In genomic region chr11:60416963-60417716, GRCm38 (mm10) we compare ENCODE assay signal across 8 mouse cellular contexts. TPM values are rescaled to one million over a fixed set of nuclear protein-coding genes. Genes with fewer than 3 reads are reported as not detected.
A peak's percentile ranks its signal among the peaks of the same experiment; 100 is the strongest.
DNase-seq lines count a peak whose midpoint lies in the region; ATAC-seq and TF ChIP-seq lines count a peak whose summit lies in the region.

Gene Gid4, plus strand, starts transcription at chr11:60417145.

- peak within 1 kb of the TSS; percentile 47; the same call in 1 of the 2 replicates for H3K27ac ChIP-seq in ES-Bruce4 (ENCODE audit: insufficient read depth, low read length)
- peak within 1 kb of the TSS; percentile 82 for H3K27ac ChIP-seq in forebrain, embryonic 13.5 days
- peak within 1 kb of the TSS; percentile 90 for H3K27ac ChIP-seq in liver, postnatal 0 days (ENCODE audit: low read depth)
- peak within 1 kb of the TSS; percentile 86 for H3K27ac ChIP-seq in neural tube, embryonic 14.5 days (ENCODE audit: low read depth, low read length)

- H3K36me3 ChIP-seq in ES-Bruce4 (ENCODE audit: control insufficient read depth, insufficient read depth, low read length, poor library complexity, severe bottlenecking): no peaks in the 10 kb centered on the region
- no peaks in the 10 kb centered on the region for H3K36me3 ChIP-seq in forebrain, embryonic 13.5 days (ENCODE audit: poor library complexity, severe bottlenecking)
- H3K36me3 ChIP-seq in liver, postnatal 0 days (replicated peaks; ENCODE audit: insufficient read depth, low read length): no peaks in the 10 kb centered on the region
- no peaks in the 10 kb centered on the region for H3K36me3 ChIP-seq in neural tube, embryonic 14.5 days (ENCODE audit: control insufficient read depth, insufficient read depth, low read length)

- TF ChIP-seq EP300 in ES-Bruce4 (IDR thresholded peaks at IDR 0.05; ENCODE audit: insufficient read depth, low read depth, low read length): peak; percentile 9; the same call in 1 of the 2 replicates
- TF ChIP-seq EP300 in liver, postnatal 0 days (IDR thresholded peaks at IDR 0.05; ENCODE audit: low read depth): no peak

- no peaks in the 10 kb centered on the region for H3K4me1 ChIP-seq in ES-Bruce4 (ENCODE audit: control insufficient read depth, insufficient read depth, low read length)
- H3K4me1 ChIP-seq in forebrain, embryonic 13.5 days: peaks cover 47% of the 10 kb centered on the region
- peaks cover 26% of the 10 kb centered on the region for H3K4me1 ChIP-seq in liver, postnatal 0 days (ENCODE audit: insufficient read depth)
- peaks cover 18% of the 10 kb centered on the region for H3K4me1 ChIP-seq in neural tube, embryonic 14.5 days (ENCODE audit: control insufficient read depth, insufficient read depth, low read length)

- H3K9me3 ChIP-seq in ES-Bruce4 (replicated peaks; ENCODE audit: control insufficient read depth, insufficient read depth, low read length, poor library complexity, severe bottlenecking): no peaks in the 10 kb centered on the region
- H3K9me3 ChIP-seq in forebrain, embryonic 13.5 days (replicated peaks): no peaks in the 10 kb centered on the region
- H3K9me3 ChIP-seq in liver, postnatal 0 days (ENCODE audit: low read length): no peaks in the 10 kb centered on the region
- no peaks in the 10 kb centered on the region for H3K9me3 ChIP-seq in neural tube, embryonic 14.5 days (ENCODE audit: control insufficient read depth, low read length)

- peak; percentile 84 for ATAC-seq in cerebellum, adult (ENCODE audit: insufficient number of reproducible peaks, low FRiP score, low TSS enrichment)
- peak; percentile 98 for ATAC-seq in forebrain, embryonic 13.5 days
- ATAC-seq in liver, postnatal 0 days: peak; percentile 93
- peak; percentile 96 for ATAC-seq in neural tube, embryonic 14.5 days (ENCODE audit: low read depth)

- TF ChIP-seq POLR2A in ES-Bruce4 (IDR thresholded peaks at IDR 0.05; ENCODE audit: insufficient read depth, low read length): peak; percentile 71

- WGBS in forebrain, embryonic 13.5 days: under 1% methylated on average over 51 of the region's 81 CpGs
- under 1% methylated on average over 76 of the region's 81 CpGs for WGBS in large intestine, adult 2 months
- 1% methylated on average over 54 of the region's 81 CpGs for whole genome bisulfite sequencing in liver, postnatal 0 days (ENCODE audit: insufficient replicate concordance)
- 1% methylated on average over 40 of the region's 81 CpGs for WGBS in neural tube, embryonic 14.5 days

- peak; percentile 99 for DNase-seq in heart, postnatal 10 days
- DNase-seq in large intestine, adult 2 months (ENCODE audit: low read depth, low spot score): peak; percentile 89
- peak; percentile 99 for DNase-seq in liver, postnatal 0 days
- peak; percentile 99 for DNase-seq in testis, postnatal 10 days (ENCODE audit: low spot score)

- TF ChIP-seq CTCF in ES-Bruce4 (IDR thresholded peaks at IDR 0.05; ENCODE audit: low read depth, low read length): no peak
- no peak for TF ChIP-seq CTCF in liver, postnatal 0 days (IDR thresholded peaks at IDR 0.05; ENCODE audit: low read depth)

- peak within 1 kb of the TSS; percentile 91 for H3K4me3 ChIP-seq in ES-Bruce4 (ENCODE audit: low read depth, low read length)
- H3K4me3 ChIP-seq in forebrain, embryonic 13.5 days: peak within 1 kb of the TSS; percentile 86
- peak within 1 kb of the TSS; percentile 95 for H3K4me3 ChIP-seq in liver, postnatal 0 days (ENCODE audit: low read depth, low read length)
- peak within 1 kb of the TSS; percentile 85 for H3K4me3 ChIP-seq in neural tube, embryonic 14.5 days (ENCODE audit: low read depth, low read length)

- H3K4me2 ChIP-seq in forebrain, embryonic 13.5 days: peak within 1 kb of the TSS; percentile 95
- H3K4me2 ChIP-seq in liver, postnatal 0 days (ENCODE audit: low read depth, low read length): peak within 1 kb of the TSS; percentile 95
- peak within 1 kb of the TSS; percentile 94 for H3K4me2 ChIP-seq in neural tube, embryonic 14.5 days (ENCODE audit: low read depth, low read length)

- no peaks in the 10 kb centered on the region for H3K27me3 ChIP-seq in ES-Bruce4 (ENCODE audit: control insufficient read depth, insufficient read depth, low read length, poor library complexity, severe bottlenecking)
- no peaks in the 10 kb centered on the region for H3K27me3 ChIP-seq in forebrain, embryonic 13.5 days
- H3K27me3 ChIP-seq in liver, postnatal 0 days (ENCODE audit: insufficient read depth, low read length): no peaks in the 10 kb centered on the region
- H3K27me3 ChIP-seq in neural tube, embryonic 14.5 days (ENCODE audit: control insufficient read depth, insufficient read depth, low read length): no peaks in the 10 kb centered on the region

- H3K9ac ChIP-seq in ES-Bruce4 (ENCODE audit: low read depth, poor library complexity, severe bottlenecking): peak within 1 kb of the TSS; percentile 86
- H3K9ac ChIP-seq in forebrain, embryonic 13.5 days: peak within 1 kb of the TSS; percentile 94
- H3K9ac ChIP-seq in liver, postnatal 0 days (replicated peaks): peak within 1 kb of the TSS; percentile 87
- H3K9ac ChIP-seq in neural tube, embryonic 14.5 days (replicated peaks; ENCODE audit: low read depth, low read length): peak within 1 kb of the TSS; percentile 83

- intact Hi-C loops in heart, postnatal 10 days (cut with DNase I): no loop called here

RNA-seq across cellular contexts. Expression of gene Gid4, which starts in this region (rescaled TPM):
- polyA plus RNA-seq in ES-Bruce4 (2011; ENCODE audit: insufficient read depth, insufficient read length, low read depth, missing spikeins): 36.2 and 40.6 TPM in 2 replicates
- polyA plus RNA-seq in forebrain, embryonic 13.5 days (2015; fragmentation: Nextera tagmentation; extraction: Ambion mirVana): 23.4 and 24.0 TPM in 2 replicates
- total RNA-seq in heart, postnatal 10 days (2021): 10 to 100 TPM; 25.7 to 31.8 TPM
- polyA plus RNA-seq in large intestine, adult 2 months (2012; rRNA removed): 12.3 and 13.5 TPM in 2 replicates
- 5.1 and 5.6 TPM in 2 replicates for polyA plus RNA-seq in liver, postnatal 0 days (2015; fragmentation: Nextera tagmentation; extraction: Ambion mirVana)
- 26.6 and 27.6 TPM in 2 replicates for polyA plus RNA-seq in neural tube, embryonic 14.5 days (2014; fragmentation: Nextera tagmentation; extraction: Ambion mirVana)

Comparison
In these comparisons a context has a peak if more than half of its experiments do, and no peak if none do; other contexts are left out.
1. Peak in every context shown above with its lines: DNase-seq, ATAC-seq, H3K4me3 ChIP-seq and H3K27ac ChIP-seq.